In the genomic region with DNA sequence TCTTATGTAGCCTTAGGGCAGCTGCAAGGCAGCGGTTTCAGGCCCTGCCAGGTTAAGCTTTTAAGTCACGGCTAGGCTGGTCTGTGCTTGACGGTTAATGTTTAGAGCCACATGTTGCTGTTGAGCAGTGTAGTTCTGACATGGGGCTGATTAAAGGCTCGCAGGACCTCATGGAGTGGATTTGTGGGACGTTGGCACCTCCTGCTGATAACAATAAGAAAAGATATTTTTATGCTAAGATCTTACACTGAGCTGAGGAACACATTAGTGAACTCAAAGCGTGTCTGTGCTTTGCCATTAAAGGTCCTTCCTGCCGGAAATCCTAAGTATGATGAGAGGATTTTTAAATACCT, we compare ENCODE assay signal across 8 mouse cellular contexts. TPM values are rescaled to one million over a fixed set of nuclear protein-coding genes. Genes with fewer than 3 reads are reported as not detected.
A peak's percentile ranks its signal among the peaks of the same experiment; 100 is the strongest.
DNase-seq lines count a peak whose midpoint lies in the region; ATAC-seq and TF ChIP-seq lines count a peak whose summit lies in the region.

No protein-coding gene starts in this region.

- no peaks in the 10 kb centered on the region for H3K27me3 ChIP-seq in spleen, adult 2 months (ENCODE audit: control insufficient read depth, insufficient read depth, low read length)
- no peaks in the 10 kb centered on the region for H3K27me3 ChIP-seq in embryonic facial prominence, embryonic 11.5 days (ENCODE audit: control insufficient read depth, insufficient read depth, low read length)
- H3K27me3 ChIP-seq in kidney, embryonic 16.5 days (ENCODE audit: insufficient read depth, low read length) = no peaks in the 10 kb centered on the region
- H3K27me3 ChIP-seq in small intestine, adult 2 months (ENCODE audit: control insufficient read depth, insufficient read depth, low read length) = no peaks in the 10 kb centered on the region
- H3K27me3 ChIP-seq in heart, embryonic 11.5 days (ENCODE audit: control insufficient read depth, insufficient read depth, low read length) = no peaks in the 10 kb centered on the region

- TF ChIP-seq CTCF in spleen, adult 2 months (IDR thresholded peaks at IDR 0.05; ENCODE audit: extremely low read depth, insufficient read depth, insufficient read length, insufficient replicate concordance) = no peak
- no peak for TF ChIP-seq CTCF in small intestine, adult 2 months (IDR thresholded peaks at IDR 0.05; ENCODE audit: extremely low read depth, insufficient read length, insufficient replicate concordance, low read depth, low read length)

- peak in 1 of 2 experiments; percentile 21 for DNase-seq in spleen, adult 2 months (ENCODE audit: low read depth in 1 of 2, low spot score in 2 of 2)
- no peak for DNase-seq in spleen, postnatal 4 days (ENCODE audit: low spot score in 2 of 2)
- peak; percentile 74 for DNase-seq in embryonic facial prominence, embryonic 11.5 days (ENCODE audit: low spot score)
- no peak for DNase-seq in left cerebral cortex, postnatal 10 days (ENCODE audit: extremely low spot score in 1 of 2, low spot score in 2 of 2)
- DNase-seq in urinary bladder, postnatal 25 days (ENCODE audit: low spot score) = no peak

- 19% methylated on average over 7 of the region's 7 CpGs for WGBS in spleen, adult 2 months
- 20% methylated on average over 7 of the region's 7 CpGs for WGBS in embryonic facial prominence, embryonic 11.5 days
- WGBS in kidney, embryonic 16.5 days = 34% methylated on average over 7 of the region's 7 CpGs
- 48% methylated on average over 7 of the region's 7 CpGs for WGBS in small intestine, adult 2 months
- WGBS in heart, embryonic 11.5 days (ENCODE audit: insufficient replicate concordance) = 50% methylated on average over 7 of the region's 7 CpGs

- no peak for TF ChIP-seq POLR2A in spleen, adult 2 months (IDR thresholded peaks at IDR 0.05; ENCODE audit: low read depth, low read length)
- TF ChIP-seq POLR2A in small intestine, adult 2 months (IDR thresholded peaks at IDR 0.05; ENCODE audit: low read depth, low read length) = no peak

- peak overlapping the region; percentile 39; the same call in 1 of the 2 replicates for H3K4me3 ChIP-seq in spleen, adult 2 months (ENCODE audit: extremely low read depth, insufficient read depth, insufficient read length)
- no peak overlapping the region for H3K4me3 ChIP-seq in embryonic facial prominence, embryonic 11.5 days (ENCODE audit: low read depth, low read length)
- no peak overlapping the region for H3K4me3 ChIP-seq in kidney, embryonic 16.5 days (ENCODE audit: low read length)
- H3K4me3 ChIP-seq in small intestine, adult 2 months (ENCODE audit: low read depth, low read length) = peak overlapping the region; percentile 34; the same call in 1 of the 2 replicates
- H3K4me3 ChIP-seq in heart, embryonic 11.5 days (ENCODE audit: low read depth, low read length) = no peak overlapping the region

- no peaks in the 10 kb centered on the region for H3K36me3 ChIP-seq in spleen, adult 2 months (ENCODE audit: control insufficient read depth, insufficient read depth, low read length)
- H3K36me3 ChIP-seq in embryonic facial prominence, embryonic 11.5 days (replicated peaks; ENCODE audit: control insufficient read depth, insufficient read depth, low read depth, low read length) = no peaks in the 10 kb centered on the region; the same call in 1 of the 2 replicates
- H3K36me3 ChIP-seq in kidney, embryonic 16.5 days (ENCODE audit: insufficient read depth, low read length) = no peaks in the 10 kb centered on the region
- H3K36me3 ChIP-seq in small intestine, adult 2 months (ENCODE audit: control insufficient read depth, insufficient read depth, low read length) = no peaks in the 10 kb centered on the region
- H3K36me3 ChIP-seq in heart, embryonic 11.5 days (ENCODE audit: control insufficient read depth, insufficient read depth, low read length) = no peaks in the 10 kb centered on the region

- H3K4me1 ChIP-seq in spleen, adult 2 months (ENCODE audit: control insufficient read depth, insufficient read depth, insufficient read length) = no peaks in the 10 kb centered on the region
- no peaks in the 10 kb centered on the region for H3K4me1 ChIP-seq in embryonic facial prominence, embryonic 11.5 days (ENCODE audit: control insufficient read depth, insufficient read depth, low read length)
- peaks cover 10% of the 10 kb centered on the region for H3K4me1 ChIP-seq in kidney, embryonic 16.5 days (ENCODE audit: insufficient read depth, low read length)
- peaks cover 4% of the 10 kb centered on the region; the same call in 1 of the 2 replicates for H3K4me1 ChIP-seq in small intestine, adult 2 months (ENCODE audit: control insufficient read depth, insufficient read depth, insufficient read length, low read length)
- H3K4me1 ChIP-seq in heart, embryonic 11.5 days (ENCODE audit: control insufficient read depth, insufficient read depth, low read length) = no peaks in the 10 kb centered on the region

- peak overlapping the region; percentile 15 for H3K27ac ChIP-seq in spleen, adult 2 months (ENCODE audit: insufficient read depth, low read length)
- no peak overlapping the region for H3K27ac ChIP-seq in embryonic facial prominence, embryonic 11.5 days (replicated peaks; ENCODE audit: low read depth, low read length)
- peak overlapping the region; percentile 65 for H3K27ac ChIP-seq in kidney, embryonic 16.5 days (ENCODE audit: low read length)
- H3K27ac ChIP-seq in small intestine, adult 2 months (ENCODE audit: insufficient read depth, low read depth, low read length) = no peak overlapping the region
- H3K27ac ChIP-seq in heart, embryonic 11.5 days (ENCODE audit: low read depth, low read length) = no peak overlapping the region

- peak overlapping the region; percentile 17 for H3K4me2 ChIP-seq in embryonic facial prominence, embryonic 11.5 days (ENCODE audit: low read depth, low read length)
- H3K4me2 ChIP-seq in kidney, embryonic 16.5 days (replicated peaks; ENCODE audit: low read depth, low read length) = peak overlapping the region; percentile 27
- no peak overlapping the region for H3K4me2 ChIP-seq in heart, embryonic 11.5 days

- H3K9me3 ChIP-seq in embryonic facial prominence, embryonic 11.5 days (replicated peaks; ENCODE audit: control insufficient read depth, low read length) = no peaks in the 10 kb centered on the region
- H3K9me3 ChIP-seq in kidney, embryonic 16.5 days (ENCODE audit: low read length) = no peaks in the 10 kb centered on the region
- H3K9me3 ChIP-seq in heart, embryonic 11.5 days (replicated peaks; ENCODE audit: control insufficient read depth, low read length) = no peaks in the 10 kb centered on the region

- peak; percentile 36; the same call in 1 of the 2 replicates for ATAC-seq in embryonic facial prominence, embryonic 11.5 days (replicated peaks; ENCODE audit: insufficient number of reproducible peaks, low FRiP score, low TSS enrichment, low read depth)
- ATAC-seq in kidney, embryonic 16.5 days (ENCODE audit: low FRiP score, low TSS enrichment) = peak; percentile 77
- ATAC-seq in heart, embryonic 11.5 days (replicated peaks; ENCODE audit: insufficient number of reproducible peaks, low FRiP score, low TSS enrichment) = no peak

- intact Hi-C loops in left cerebral cortex, postnatal 10 days (cut with DNase I) = loop anchor here (5.0 to 10.0 kb wide), 2 partner anchors 376 to 819 kb away; no protein-coding TSS in a partner anchor

- no peak overlapping the region for H3K9ac ChIP-seq in embryonic facial prominence, embryonic 11.5 days (replicated peaks; ENCODE audit: low read length)
- H3K9ac ChIP-seq in kidney, embryonic 16.5 days (replicated peaks; ENCODE audit: low read length) = no peak overlapping the region
- no peak overlapping the region for H3K9ac ChIP-seq in heart, embryonic 11.5 days (ENCODE audit: low read depth, low read length)

RNA-seq across cellular contexts. Expression of gene Lypd6b, which starts 53.9 kb away (rescaled TPM):
- 0.51 and 0.59 TPM in 2 replicates for polyA plus RNA-seq in spleen, adult 2 months (2012; rRNA removed)
- 4.0 and 4.2 TPM in 2 replicates for polyA plus RNA-seq in embryonic facial prominence, embryonic 11.5 days (2014; fragmentation: Nextera tagmentation; extraction: Ambion mirVana)
- 11.7 and 12.3 TPM in 2 replicates for polyA plus RNA-seq in kidney, embryonic 16.5 days (2015; fragmentation: Nextera tagmentation; extraction: Ambion mirVana)
- 0.09 and 1.1 TPM in 2 replicates for polyA plus RNA-seq in small intestine, adult 2 months (2012; rRNA removed)
- total RNA-seq in left cerebral cortex, postnatal 10 days (2021) = 10 to 100 TPM; 18.3 to 20.5 TPM
- 1.3 and 1.9 TPM in 2 replicates for polyA plus RNA-seq in heart, embryonic 11.5 days (2014; fragmentation: Nextera tagmentation; extraction: Ambion mirVana)

Comparison
In these comparisons a context has a peak if more than half of its experiments do, and no peak if none do; other contexts are left out.
1. H3K27ac ChIP-seq: peak in spleen, adult 2 months (single experiment) and kidney, embryonic 16.5 days (single experiment); none in embryonic facial prominence, embryonic 11.5 days (single experiment), small intestine, adult 2 months (single experiment) and heart, embryonic 11.5 days (single experiment).
2. H3K4me3 ChIP-seq: peak in spleen, adult 2 months (single experiment) and small intestine, adult 2 months (single experiment); none in embryonic facial prominence, embryonic 11.5 days (single experiment), kidney, embryonic 16.5 days (single experiment) and heart, embryonic 11.5 days (single experiment).